Mouse (Mus musculus) testis, adult 2 months (tissue): ENCODE measurements around the gene Krtap26-1.

Source experiments
- CTCF ChIP-seq: fragments of 200-500 bp; IDR thresholded peaks from 2 replicates; pipeline ENCODE4 v1.5.1; 2012; ENCODE audit warnings: low read depth, mild to moderate bottlenecking, inconsistent platforms, low read length, moderate library complexity; ENCODE audit not compliant: control insufficient read depth, insufficient read depth, insufficient replicate concordance
- POLR2A ChIP-seq: fragments of 200-500 bp; IDR thresholded peaks from 2 replicates; pipeline ENCODE4 v1.6.1; 2012; ENCODE audit warnings: low read depth, mild to moderate bottlenecking, inconsistent platforms, low read length, moderate library complexity; ENCODE audit not compliant: control insufficient read depth

- TF ChIP-seq CTCF = no peak
- no peak for TF ChIP-seq POLR2A
These were observed 20.0 kb downstream of the Krtap26-1 start, which contains the start of gene 2310079G19Rik for GRCm38 (mm10) chr16:88627566-88627965.
